Mouse (Mus musculus): ENCODE results near the gene Oaz1.

DNA sequence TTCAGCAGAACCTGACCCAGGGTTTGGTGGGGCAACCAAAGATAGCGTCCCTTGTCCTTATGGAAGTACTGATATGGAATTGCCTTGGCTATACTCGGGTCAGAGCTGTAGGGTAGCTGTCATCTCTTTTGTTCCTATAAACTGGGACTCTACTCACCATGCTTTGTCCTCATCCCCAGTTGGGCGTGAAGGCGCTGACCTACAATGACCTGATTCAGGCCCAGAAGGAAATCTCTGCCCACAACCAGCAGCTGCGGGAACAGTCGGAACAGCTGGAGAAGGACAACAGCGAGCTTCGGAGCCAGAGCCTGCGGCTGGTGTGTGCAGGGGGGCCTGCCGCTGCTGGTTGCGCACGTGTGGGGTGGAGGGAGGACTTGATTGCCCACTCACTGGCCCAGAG lies 41.6 kb upstream of the Oaz1 start:
- TF ChIP-seq CTCF (IDR thresholded peaks at IDR 0.05; ENCODE audit: control insufficient read depth, insufficient read depth, low read length) (no peak), POLR2A (IDR thresholded peaks at IDR 0.05; ENCODE audit: borderline replicate concordance, control insufficient read depth, low read depth, low read length) (no peak)
